Mouse (Mus musculus) midbrain, postnatal 0 days (tissue): ENCODE results near the gene Rapgef5. TPM values are rescaled to one million over a fixed set of nuclear protein-coding genes. Genes with fewer than 3 reads are reported as not detected.

Experiments used
- ATAC-seq: fragments of 200-750 bp; cut with Nextera tagmentation; 2 replicates; pipeline ENCODE4 v1.8.0; 2017; ENCODE audit warnings: moderate number of reproducible peaks, mild to moderate bottlenecking, moderate TSS enrichment, moderate library complexity; ENCODE audit not compliant: low FRiP score
- DNase-seq: peaks from one replicate; pipeline ENCODE4 v3.0.0-alpha.2; 2015; ENCODE audit warnings: low spot score
- H3K27ac ChIP-seq: fragments of 300-500 bp; sonication (generic); 2 replicates; pipeline ENCODE4 v1.5.1; 2014; ENCODE audit warnings: low read depth, mild to moderate bottlenecking, low read length, mixed read lengths
- H3K27me3 ChIP-seq: fragments of 300-500 bp; sonication (generic); 2 replicates; pipeline ENCODE4 v1.6.1; 2014; ENCODE audit warnings: low read length, control low read depth, mixed read lengths; ENCODE audit not compliant: insufficient read depth
- H3K36me3 ChIP-seq: fragments of 300-500 bp; sonication (generic); 2 replicates; pipeline ENCODE4 v1.6.1; 2014; ENCODE audit warnings: low read length, control low read depth, mixed read lengths; ENCODE audit not compliant: insufficient read depth
- H3K4me1 ChIP-seq: fragments of 300-500 bp; sonication (generic); 2 replicates; pipeline ENCODE4 v1.6.1; 2014; ENCODE audit warnings: mild to moderate bottlenecking, control low read depth, antibody characterized with exemption, low read length, mixed read lengths; ENCODE audit not compliant: insufficient read depth
- H3K4me2 ChIP-seq: fragments of 300-500 bp; sonication (generic); 2 replicates; pipeline ENCODE4 v1.6.1; 2014; ENCODE audit warnings: low read depth, mild to moderate bottlenecking, low read length, mixed read lengths; ENCODE audit not compliant: poor library complexity, severe bottlenecking
- H3K4me3 ChIP-seq: fragments of 300-500 bp; sonication (generic); 2 replicates; pipeline ENCODE4 v1.5.1; 2014; ENCODE audit warnings: low read depth, mild to moderate bottlenecking, low read length, moderate library complexity
- H3K9ac ChIP-seq: fragments of 300-500 bp; sonication (generic); replicated peaks from 2 replicates; pipeline ENCODE4 v1.6.1; 2014; ENCODE audit warnings: mild to moderate bottlenecking, low read length, moderate library complexity, mixed read lengths; ENCODE audit not compliant: poor library complexity, severe bottlenecking
- H3K9me3 ChIP-seq: fragments of 300-500 bp; sonication (generic); 2 replicates; pipeline ENCODE4 v1.6.1; 2016; ENCODE audit warnings: low read length, control low read depth
- CTCF ChIP-seq: IDR thresholded peaks from 2 replicates; pipeline ENCODE4 v1.5.1; 2016; ENCODE audit warnings: antibody characterized with exemption, mild to moderate bottlenecking
- WGBS: fragments of 180-500 bp; shearing (Covaris S2); extraction: QIAGEN DNeasy Blood & Tissue Kit; methylation state at CpG from one replicate; pipeline ENCODE4 v1.1.7; 2014; 5-methylcytosine and 5-hydroxymethylcytosine counted together
- polyA plus RNA-seq: library from polyadenylated mRNA; unstranded; fragments of >200 nt; fragmentation: Nextera tagmentation; extraction: Ambion mirVana; gene quantifications from 2 replicates; pipeline ENCODE4 v1.2.1, GENCODE M21; 2015
- total RNA-seq: library from RNA; depleted of rRNA; stranded (reverse); fragments of >200 nt; gene quantifications from 2 replicates; pipeline ENCODE4 v1.2.3, GENCODE M21; 2014

Rapgef5 gene
- total and polyA plus RNA-seq, 2 experiments from 2014 or later = 25.9 to 54.3 TPM

DNA sequence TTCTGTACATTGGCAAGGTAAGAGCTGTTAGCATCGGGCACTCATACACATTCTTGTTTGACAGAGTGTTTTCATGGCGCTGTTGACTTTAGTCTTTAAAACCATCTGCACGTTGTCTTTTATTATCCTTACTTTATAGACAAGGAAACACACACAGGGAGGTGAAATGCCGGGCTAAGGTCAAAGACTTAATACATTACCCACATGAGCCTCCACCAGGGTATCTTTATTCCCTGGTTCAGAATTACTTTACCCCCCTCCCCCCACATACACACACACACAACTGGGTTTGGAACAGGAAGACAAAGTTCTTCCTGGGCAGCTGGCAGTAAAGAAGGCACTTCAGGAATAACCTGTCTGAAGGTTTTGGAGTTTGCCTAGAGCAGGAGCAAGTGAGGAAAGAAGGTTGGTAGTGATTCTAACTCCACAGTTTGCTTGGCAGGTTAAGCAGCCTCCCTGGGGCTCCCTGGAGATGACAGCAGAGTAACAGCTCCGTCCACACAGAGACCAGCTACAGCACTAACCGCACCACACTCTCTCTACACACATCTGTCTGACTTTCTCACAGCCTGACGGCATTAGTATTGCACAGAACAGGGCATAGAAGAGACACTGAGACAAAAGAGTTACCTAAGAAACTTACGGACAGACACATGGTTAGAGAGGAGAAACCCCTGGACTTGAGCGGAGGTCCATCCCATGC, 8.2 kb downstream of the Rapgef5 start:
- no peaks in the 10 kb centered on the region for H3K9me3 ChIP-seq
- no peak overlapping the region for H3K9ac ChIP-seq
- 80% methylated on average over 9 of the region's 9 CpGs for WGBS
- H3K27ac ChIP-seq = no peak overlapping the region
- DNase-seq = no peak
- no peak overlapping the region for H3K4me2 ChIP-seq
- no peaks in the 10 kb centered on the region for H3K27me3 ChIP-seq
- TF ChIP-seq CTCF = no peak
- H3K36me3 ChIP-seq = no peaks in the 10 kb centered on the region
- no peak overlapping the region for H3K4me3 ChIP-seq
- H3K4me1 ChIP-seq = 0 out of 2 replicates have a peak, but pooled peaks cover 2% of the 10 kb centered on the region
- ATAC-seq = no peak

DNA sequence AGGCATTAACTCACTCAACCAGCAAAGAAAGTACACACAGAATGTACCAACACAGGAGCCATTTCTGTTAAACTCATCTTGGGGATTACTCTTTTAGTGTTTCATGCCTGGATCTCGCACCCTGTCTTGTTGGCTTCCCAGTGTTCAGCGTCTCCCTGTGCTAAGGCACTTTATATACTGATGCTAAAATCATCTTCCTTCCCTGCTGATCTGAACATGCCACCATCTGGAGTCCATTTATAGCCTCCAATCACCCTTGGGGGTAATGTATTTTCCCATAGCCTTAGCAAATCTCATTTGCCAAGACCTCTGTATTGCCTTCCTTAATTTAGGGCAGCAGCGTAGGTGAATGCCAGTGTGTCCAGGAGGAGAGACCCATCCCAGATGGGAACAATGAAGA, 11.6 kb downstream of the Rapgef5 start:
- Histone ChIP-seq H3K27me3 (no peaks in the 10 kb centered on the region), H3K36me3 (no peaks in the 10 kb centered on the region), H3K9ac (no peak overlapping the region), H3K4me2 (no peak overlapping the region), H3K27ac (no peak overlapping the region), H3K4me1 (0 out of 2 replicates have a peak, but pooled peaks cover 2% of the 10 kb centered on the region), H3K9me3 (no peaks in the 10 kb centered on the region), H3K4me3 (no peak overlapping the region)
- 64% methylated on average over 3 of the region's 3 CpGs for WGBS
- ATAC-seq (no peak), DNase-seq (no peak)
- no peak for TF ChIP-seq CTCF

DNA sequence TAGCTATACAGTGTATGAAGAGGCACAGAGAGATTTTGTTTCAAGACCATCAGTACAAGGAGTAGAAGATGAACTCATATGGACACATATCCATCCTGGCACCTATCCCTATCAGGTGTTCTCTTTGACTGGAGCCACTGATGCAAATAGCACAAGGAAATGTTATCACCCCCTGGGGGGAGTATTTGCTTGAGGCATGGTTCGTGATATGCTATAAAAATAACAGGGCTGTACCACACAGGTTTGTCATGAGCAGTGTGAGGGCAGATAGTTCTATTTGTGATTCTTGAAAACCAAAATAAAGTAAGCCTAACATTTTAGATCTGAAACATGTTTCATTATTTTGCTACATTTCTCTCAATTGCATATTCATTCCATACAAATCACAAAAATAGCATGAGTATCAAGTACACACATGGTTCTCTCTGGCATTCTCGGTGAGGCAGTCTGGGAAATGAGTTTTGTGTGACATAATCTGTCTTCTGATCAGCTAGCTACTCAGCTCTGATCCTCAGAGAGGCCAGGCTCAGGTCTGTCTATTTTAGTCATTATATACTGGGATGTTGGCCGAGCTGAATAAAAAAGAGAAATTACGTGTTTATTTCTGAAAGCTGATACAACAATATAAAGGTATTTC, 12.3 kb downstream of the Rapgef5 start:
- H3K27me3 ChIP-seq = no peaks in the 10 kb centered on the region
- no peak overlapping the region for H3K9ac ChIP-seq
- no peaks in the 10 kb centered on the region for H3K36me3 ChIP-seq
- DNase-seq = no peak
- H3K27ac ChIP-seq = no peak overlapping the region
- no peak for ATAC-seq
- H3K4me3 ChIP-seq = no peak overlapping the region
- H3K9me3 ChIP-seq = no peaks in the 10 kb centered on the region
- no peak overlapping the region for H3K4me2 ChIP-seq
- H3K4me1 ChIP-seq = 0 out of 2 replicates have a peak, but pooled peaks cover 2% of the 10 kb centered on the region
- TF ChIP-seq CTCF = no peak
- 66% methylated on average over 4 of the region's 4 CpGs for WGBS

DNA sequence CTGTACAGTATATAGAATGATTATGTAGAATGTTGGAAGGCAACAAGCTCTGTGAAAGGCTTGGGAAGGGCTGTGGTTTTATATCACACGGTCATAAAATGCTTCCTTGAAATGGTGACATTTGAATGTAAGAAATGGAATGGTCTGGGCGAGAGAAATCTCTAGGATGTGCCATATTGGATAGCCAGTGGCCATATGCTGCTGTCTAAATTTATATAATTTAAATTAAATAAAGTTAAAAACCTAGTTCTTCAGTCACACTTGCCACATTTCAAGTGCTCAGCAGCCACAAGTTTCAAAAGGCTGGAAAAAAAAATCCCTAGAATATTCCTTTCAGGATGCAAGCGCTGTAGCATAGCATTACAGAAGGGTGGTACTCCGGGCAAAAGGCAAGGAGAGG, 14.8 kb downstream of the Rapgef5 start:
- Histone ChIP-seq H3K4me2 (no peak overlapping the region), H3K36me3 (no peaks in the 10 kb centered on the region), H3K27ac (no peak overlapping the region), H3K27me3 (peaks cover 6% of the 10 kb centered on the region; the same call in 1 of the 2 replicates), H3K4me1 (0 out of 2 replicates have a peak, but pooled peaks cover 2% of the 10 kb centered on the region), H3K9ac (no peak overlapping the region), H3K4me3 (no peak overlapping the region), H3K9me3 (no peaks in the 10 kb centered on the region)
- ATAC-seq = no peak
- WGBS = 88% methylated on average over 4 of the region's 4 CpGs
- DNase-seq = no peak
- no peak for TF ChIP-seq CTCF

DNA sequence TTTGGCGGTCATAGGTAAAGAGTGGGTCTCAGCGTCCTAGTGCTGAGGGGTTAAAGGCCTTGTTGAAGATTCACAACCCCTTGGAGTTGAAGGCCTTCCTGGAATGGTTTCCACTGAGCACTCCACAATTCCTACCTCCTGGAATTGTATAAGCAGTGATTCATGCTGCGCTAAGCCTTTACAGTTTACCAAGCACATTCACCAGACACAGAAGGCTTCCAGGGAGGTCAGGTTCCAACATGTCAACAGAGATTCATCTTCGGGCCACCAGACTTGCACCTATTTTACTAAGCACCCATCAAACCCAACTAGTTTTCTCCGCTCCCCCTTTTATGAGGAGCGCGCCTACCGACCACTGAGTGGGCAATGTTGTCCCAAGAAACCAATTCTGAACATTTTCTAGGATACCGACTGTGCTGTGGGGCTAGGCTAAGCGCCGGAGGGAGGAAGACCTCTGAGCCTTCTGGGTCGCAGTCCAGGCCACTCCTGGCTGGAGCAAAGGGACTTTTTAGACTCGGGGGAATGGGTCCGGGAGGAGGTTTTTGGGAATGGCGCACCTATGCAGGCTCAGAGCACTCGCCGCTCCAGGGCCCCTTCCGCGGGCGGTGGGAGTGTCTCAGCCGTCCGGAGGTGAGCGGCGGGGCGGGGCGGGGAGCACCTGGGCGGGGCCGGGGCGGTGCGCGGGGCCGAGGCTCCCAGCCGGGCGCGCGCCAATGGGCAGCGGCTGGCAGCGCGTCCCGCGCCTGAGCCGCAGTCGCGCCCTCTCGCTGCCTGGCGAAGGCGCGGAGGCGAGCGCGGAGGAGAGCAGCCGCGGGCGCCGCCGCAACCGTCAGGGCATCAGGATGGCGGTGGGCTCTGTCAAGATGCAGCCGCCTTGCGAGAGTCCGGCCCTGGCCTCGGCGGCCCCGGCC, 17.2 kb downstream of the Rapgef5 start:
- no peaks in the 10 kb centered on the region for H3K9me3 ChIP-seq
- H3K36me3 ChIP-seq = no peaks in the 10 kb centered on the region
- peak overlapping the region; percentile 43; the same call in 1 of the 2 replicates for H3K27ac ChIP-seq
- peak overlapping the region; percentile 71 for H3K9ac ChIP-seq
- H3K27me3 ChIP-seq = peaks cover 6% of the 10 kb centered on the region; the same call in 1 of the 2 replicates
- peak overlapping the region; percentile 69 for H3K4me3 ChIP-seq
- 0 out of 2 replicates have a peak, but pooled peaks cover under 1% of the 10 kb centered on the region for H3K4me1 ChIP-seq
- peak; percentile 24; the same call in 1 of the 2 replicates for TF ChIP-seq CTCF
- DNase-seq (peak; percentile 40), ATAC-seq (peak; percentile 69)
- peak overlapping the region; percentile 92 for H3K4me2 ChIP-seq
- 8% methylated on average over 33 of the region's 64 CpGs for WGBS
